In genomic region chr4:136176022-136176552, GRCm38 (mm10) we compare ENCODE assay signal across 11 mouse cellular contexts. TPM values are rescaled to one million over a fixed set of nuclear protein-coding genes. Genes with fewer than 3 reads are reported as not detected.
DNase-seq lines count a peak whose midpoint lies in the region; ATAC-seq and TF ChIP-seq lines count a peak whose summit lies in the region.
"Had no signal": no experiment of that assay in that cellular context is flagged by ENCODE, and none has a peak within 500 bp of the region (broad histone marks: within the 10 kb centered on the region; RNA-seq: fewer than 3 reads in every experiment).

No protein-coding gene starts in this region.

- H3K9ac ChIP-seq in hindbrain, postnatal 0 days (replicated peaks; ENCODE audit: low read length), result no peak overlapping the region
- H3K9ac ChIP-seq in liver, embryonic 11.5 days (ENCODE audit: low read depth, low read length), result peak overlapping the region; percentile 93

- H3K9me3 ChIP-seq in hindbrain, embryonic 10.5 days, result no peaks in the 10 kb centered on the region
- no peaks in the 10 kb centered on the region for H3K9me3 ChIP-seq in hindbrain, postnatal 0 days (ENCODE audit: low read length)
- H3K9me3 ChIP-seq in G1E (replicated peaks), result no peaks in the 10 kb centered on the region
- no peaks in the 10 kb centered on the region for H3K9me3 ChIP-seq in liver, embryonic 11.5 days (ENCODE audit: control insufficient read depth, low read length)
- H3K9me3 ChIP-seq: limb, embryonic 12.5 days had no signal

- H3K4me3 ChIP-seq in hindbrain, embryonic 10.5 days, result peak overlapping the region; percentile 16; the same call in 1 of the 2 replicates
- H3K4me3 ChIP-seq in hindbrain, postnatal 0 days (ENCODE audit: low read length), result no peak overlapping the region
- H3K4me3 ChIP-seq in C2C12 (ENCODE audit: insufficient read depth, poor library complexity, severe bottlenecking) (no peak overlapping the region), G1E (ENCODE audit: low read depth, low read length) (peak overlapping the region; percentile 56; the same call in 1 of the 2 replicates)
- H3K4me3 ChIP-seq in liver, embryonic 11.5 days (ENCODE audit: low read depth, low read length), result 0 out of 2 replicates have a peak overlapping the region, but pooled peaks have one; percentile 36
- no peak overlapping the region for H3K4me3 ChIP-seq in gastrocnemius, adult 2 months
- H3K4me3 ChIP-seq: limb, embryonic 12.5 days had no signal

- WGBS in hindbrain, embryonic 10.5 days, result 72% methylated on average over 10 of the region's 10 CpGs
- WGBS in hindbrain, postnatal 0 days, result 68% methylated on average over 10 of the region's 10 CpGs
- WGBS in liver, embryonic 11.5 days, result 73% methylated on average over 10 of the region's 10 CpGs

- peaks cover 3% of the 10 kb centered on the region; the same call in 1 of the 2 replicates for H3K27me3 ChIP-seq in hindbrain, embryonic 10.5 days (ENCODE audit: insufficient read depth, poor library complexity, severe bottlenecking)
- no peaks in the 10 kb centered on the region for H3K27me3 ChIP-seq in hindbrain, postnatal 0 days (ENCODE audit: insufficient read depth, low read length)
- H3K27me3 ChIP-seq in C2C12 (ENCODE audit: control insufficient read depth, insufficient read depth, insufficient read length), result no peaks in the 10 kb centered on the region
- H3K27me3 ChIP-seq in G1E (ENCODE audit: insufficient read depth, low read length), result no peaks in the 10 kb centered on the region
- H3K27me3 ChIP-seq in liver, embryonic 11.5 days (replicated peaks; ENCODE audit: control insufficient read depth, insufficient read depth, low read length), result no peaks in the 10 kb centered on the region
- H3K27me3 ChIP-seq: limb, embryonic 12.5 days; Patski had no signal

- H3K79me3 ChIP-seq in C2C12 (ENCODE audit: low read depth), result peaks cover 40% of the 10 kb centered on the region

- H3K36me3 ChIP-seq in hindbrain, embryonic 10.5 days, result peaks cover 36% of the 10 kb centered on the region; the same call in 1 of the 2 replicates
- no peaks in the 10 kb centered on the region for H3K36me3 ChIP-seq in hindbrain, postnatal 0 days (ENCODE audit: insufficient read depth, low read length)
- H3K36me3 ChIP-seq in C2C12 (ENCODE audit: control insufficient read depth, insufficient read depth) (peaks cover 27% of the 10 kb centered on the region), G1E (replicated peaks) (peaks cover 66% of the 10 kb centered on the region)
- no peaks in the 10 kb centered on the region; the same call in 1 of the 2 replicates for H3K36me3 ChIP-seq in liver, embryonic 11.5 days (ENCODE audit: control insufficient read depth, insufficient read depth, low read length)

- peak overlapping the region; percentile 48 for H3ac ChIP-seq in C2C12 (ENCODE audit: control insufficient read depth, insufficient read length, low read depth)

- peaks cover 85% of the 10 kb centered on the region for H3K4me1 ChIP-seq in hindbrain, embryonic 10.5 days (replicated peaks)
- peaks cover 6% of the 10 kb centered on the region; the same call in 1 of the 2 replicates for H3K4me1 ChIP-seq in hindbrain, postnatal 0 days (ENCODE audit: insufficient read depth, low read length)
- peaks cover 89% of the 10 kb centered on the region for H3K4me1 ChIP-seq in G1E (ENCODE audit: insufficient read depth, low read depth, low read length)
- peaks cover 79% of the 10 kb centered on the region for H3K4me1 ChIP-seq in liver, embryonic 11.5 days (replicated peaks; ENCODE audit: control insufficient read depth, insufficient read depth, low read length)

- no peak for DNase-seq in hindbrain, embryonic 10.5 days (ENCODE audit: low spot score)
- no peak for DNase-seq in hindbrain, postnatal 0 days (ENCODE audit: low spot score)
- no peak for DNase-seq in G1E (ENCODE audit: low spot score)
- no peak for DNase-seq in liver, embryonic 11.5 days (ENCODE audit: low spot score)
- DNase-seq in gastrocnemius, adult 2 months, result no peak
- no peak for DNase-seq in gastrocnemius, postnatal 14 days
- no peak for DNase-seq in adrenal gland, adult (ENCODE audit: inconsistent age in 2 of 2, low spot score in 1 of 2)
- DNase-seq: kidney, postnatal 36 days had no signal

- intact Hi-C loops in gastrocnemius, adult 2 months (cut with DNase I), result no loop called here
- intact Hi-C loops in gastrocnemius, postnatal 14 days (cut with DNase I; ENCODE audit: low total_unique reads), result no loop called here

- peak overlapping the region; percentile 73 for H3K27ac ChIP-seq in hindbrain, embryonic 10.5 days
- H3K27ac ChIP-seq in hindbrain, postnatal 0 days, result no peak overlapping the region
- peak overlapping the region; percentile 62 for H3K27ac ChIP-seq in liver, embryonic 11.5 days (ENCODE audit: low read depth, low read length)
- H3K27ac ChIP-seq in gastrocnemius, adult 2 months, result no peak overlapping the region
- H3K27ac ChIP-seq: limb, embryonic 12.5 days had no signal

- H3K4me2 ChIP-seq in hindbrain, postnatal 0 days (ENCODE audit: low read depth, low read length), result no peak overlapping the region
- peak overlapping the region; percentile 87 for H3K4me2 ChIP-seq in liver, embryonic 11.5 days

- H3K79me2 ChIP-seq in C2C12 (ENCODE audit: control insufficient read depth, insufficient read depth), result peaks cover 71% of the 10 kb centered on the region

- ATAC-seq in hindbrain, postnatal 0 days, result no peak
- ATAC-seq in G1E (ENCODE audit: extremely low read depth, insufficient number of reproducible peaks, low FRiP score, poor library complexity, severe bottlenecking), result no peak
- ATAC-seq in liver, embryonic 11.5 days (replicated peaks; ENCODE audit: low FRiP score), result no peak
- ATAC-seq: Patski had no signal

- TF ChIP-seq CTCF in hindbrain, postnatal 0 days (IDR thresholded peaks at IDR 0.05; ENCODE audit: low read depth), result no peak
- TF ChIP-seq CTCF in C2C12 (IDR thresholded peaks at IDR 0.05; ENCODE audit: control insufficient read depth, insufficient read depth, insufficient read length) (no peak), G1E (IDR thresholded peaks at IDR 0.05; ENCODE audit: low read depth, low read length) (no peak)
- TF ChIP-seq CTCF in gastrocnemius, adult 2 months (IDR thresholded peaks at IDR 0.05), result no peak

TF ChIP-seq in C2C12, 6 proteins besides CTCF, POLR2A, EP300 and RAD21:
- TF ChIP-seq USF1 (IDR thresholded peaks at IDR 0.05; ENCODE audit: low read depth), result no peak
- no peak for TF ChIP-seq MYOD1 (IDR thresholded peaks at IDR 0.05; ENCODE audit: control insufficient read depth, insufficient read length, low read depth)
- no peak for TF ChIP-seq MYOG (IDR thresholded peaks at IDR 0.05; ENCODE audit: control insufficient read depth, extremely low read depth, insufficient read length)
- TF ChIP-seq CEBPB (IDR thresholded peaks at IDR 0.05; ENCODE audit: low read depth), result no peak
- TF ChIP-seq FOSL1 (IDR thresholded peaks at IDR 0.05; ENCODE audit: insufficient read depth, low read length, poor library complexity, severe bottlenecking), result no peak
- TF ChIP-seq MAX (IDR thresholded peaks at IDR 0.05), result no peak

RNA-seq across cellular contexts. Expression of gene E2f2, which starts 3.9 kb away (rescaled TPM):
- polyA plus RNA-seq in hindbrain, embryonic 10.5 days (2016; fragmentation: Nextera tagmentation; extraction: Ambion mirVana), result 9.0 and 9.4 TPM in 2 replicates
- 3.5 and 3.7 TPM in 2 replicates for total RNA-seq in hindbrain, postnatal 0 days (2014; rRNA removed)
- polyA plus RNA-seq in hindbrain, postnatal 0 days (2015; fragmentation: Nextera tagmentation; extraction: Ambion mirVana), result 2.3 and 2.4 TPM in 2 replicates
- polyA plus RNA-seq in C2C12 (2012; fragmentation: generic; extraction: Trizol), result 11.5 TPM
- 29.9 and 70.3 TPM in 2 replicates for total RNA-seq in G1E (2014; fragmentation: Nextera tagmentation)
- total RNA-seq in G1E (2017), result 14.1 and 16.3 TPM in 2 replicates
- polyA plus RNA-seq in G1E (2012), result 45.6 and 45.9 TPM in 2 replicates
- polyA plus RNA-seq in liver, embryonic 11.5 days (2014; fragmentation: Nextera tagmentation; extraction: Ambion mirVana), result 9.0 and 9.2 TPM in 2 replicates
- total RNA-seq in gastrocnemius, adult 2 months (2021), result 1 to 10 TPM in 1 of 2 experiments, under 1 TPM in 1; 0.48 to 1.1 TPM
- total RNA-seq in gastrocnemius, postnatal 14 days (2021), result 1 to 10 TPM; 4.0 to 6.5 TPM

RNA-seq across cellular contexts. Expression of gene Asap3, which starts 30.1 kb away (rescaled TPM):
- polyA plus RNA-seq in hindbrain, embryonic 10.5 days (2016; fragmentation: Nextera tagmentation; extraction: Ambion mirVana), result 5.2 and 6.5 TPM in 2 replicates
- total RNA-seq in hindbrain, postnatal 0 days (2014; rRNA removed), result 9.1 and 10.5 TPM in 2 replicates
- polyA plus RNA-seq in hindbrain, postnatal 0 days (2015; fragmentation: Nextera tagmentation; extraction: Ambion mirVana), result 4.1 TPM in 2 replicates
- polyA plus RNA-seq in C2C12 (2012; fragmentation: generic; extraction: Trizol), result 3.8 TPM
- total RNA-seq in G1E (2014; fragmentation: Nextera tagmentation), result 0.30 TPM in 1 of 2 replicates, not detected in the other
- total RNA-seq in G1E (2017), result 0.05 and 0.06 TPM in 2 replicates
- 0.04 and 0.05 TPM in 2 replicates for polyA plus RNA-seq in G1E (2012)
- polyA plus RNA-seq in liver, embryonic 11.5 days (2014; fragmentation: Nextera tagmentation; extraction: Ambion mirVana), result 1.8 and 2.9 TPM in 2 replicates
- total RNA-seq in gastrocnemius, adult 2 months (2021), result 1 to 10 TPM; 1.5 to 2.5 TPM
- 1 to 10 TPM; 4.0 to 5.9 TPM for total RNA-seq in gastrocnemius, postnatal 14 days (2021)

RNA-seq across cellular contexts. Expression of gene Id3, which starts 32.8 kb away (rescaled TPM):
- 576 and 684 TPM in 2 replicates for polyA plus RNA-seq in hindbrain, embryonic 10.5 days (2016; fragmentation: Nextera tagmentation; extraction: Ambion mirVana)
- total RNA-seq in hindbrain, postnatal 0 days (2014; rRNA removed), result 204 and 344 TPM in 2 replicates
- polyA plus RNA-seq in hindbrain, postnatal 0 days (2015; fragmentation: Nextera tagmentation; extraction: Ambion mirVana), result 253 and 254 TPM in 2 replicates
- polyA plus RNA-seq in C2C12 (2012; fragmentation: generic; extraction: Trizol), result 780 TPM
- total RNA-seq in G1E (2014; fragmentation: Nextera tagmentation), result not detected in 2 replicates
- total RNA-seq in G1E (2017), result 0.22 TPM in 1 of 2 replicates, not detected in the other
- polyA plus RNA-seq in G1E (2012), result not detected in 2 replicates
- polyA plus RNA-seq in liver, embryonic 11.5 days (2014; fragmentation: Nextera tagmentation; extraction: Ambion mirVana), result 191 and 200 TPM in 2 replicates
- 10 to 100 TPM; 11.3 to 21.9 TPM for total RNA-seq in gastrocnemius, adult 2 months (2021)
- 10 to 100 TPM; 28.4 to 28.7 TPM for total RNA-seq in gastrocnemius, postnatal 14 days (2021)

Comparison
In these comparisons a context has a peak if more than half of its experiments do, and no peak if none do; other contexts are left out.
1. H3K27ac ChIP-seq: peak in hindbrain, embryonic 10.5 days (single experiment) and liver, embryonic 11.5 days (single experiment); none in hindbrain, postnatal 0 days (single experiment) and gastrocnemius, adult 2 months (single experiment).
2. H3K4me3 ChIP-seq: peak in hindbrain, embryonic 10.5 days (single experiment), G1E (single experiment) and liver, embryonic 11.5 days (single experiment); none in hindbrain, postnatal 0 days (single experiment), C2C12 (single experiment) and gastrocnemius, adult 2 months (single experiment).
3. RNA of gene Id3, which starts 32.8 kb away (polyA plus RNA-seq): 780 TPM in C2C12 (single experiment), 576 to 684 TPM in hindbrain, embryonic 10.5 days, 253 to 254 TPM in hindbrain, postnatal 0 days and 191 to 200 TPM in liver, embryonic 11.5 days; not detected in G1E; every median in the first group is over 100 times any median in the second.